Mouse (Mus musculus) CH12.LX (cell line): ENCODE data around the gene Slc45a1.

ENCODE experiments used
- CTCF ChIP-seq, 2 experiments: IDR thresholded peaks in 1 of 2; conservative IDR thresholded peaks in 1 of 2; 2 replicates each; pipeline ENCODE4 v1.5.1; 2011 to 2012; ENCODE audit warnings: low read depth in 2 of 2, low read length in 2 of 2, improper control_type of control experiment in 1 of 2, inconsistent platforms in 1 of 2, mild to moderate bottlenecking in 1 of 2, moderate library complexity in 1 of 2
- ETS1 ChIP-seq: conservative IDR thresholded peaks from 2 replicates; pipeline ENCODE4 v1.6.1; 2012; ENCODE audit warnings: low read depth, mild to moderate bottlenecking, inconsistent platforms, low read length, improper control_type of control experiment, moderate library complexity
- GABPA ChIP-seq: IDR thresholded peaks from 2 replicates; pipeline ENCODE4 v1.6.1; 2012; ENCODE audit warnings: low read depth, low read length, improper control_type of control experiment, inconsistent platforms; ENCODE audit not compliant: insufficient replicate concordance
- HCFC1 ChIP-seq: IDR thresholded peaks from 2 replicates; pipeline ENCODE4 v1.6.1; 2012; ENCODE audit warnings: low read depth, mild to moderate bottlenecking, inconsistent platforms, low read length, improper control_type of control experiment
- POLR2A ChIP-seq: IDR thresholded peaks from 2 replicates; pipeline ENCODE4 v1.6.1; 2011; ENCODE audit warnings: low read depth, mild to moderate bottlenecking, improper control_type of control experiment, low read length
- UBTF ChIP-seq: IDR thresholded peaks from 2 replicates; pipeline ENCODE4 v1.6.1; 2012; ENCODE audit warnings: low read depth, mild to moderate bottlenecking, inconsistent platforms, low read length, improper control_type of control experiment, moderate library complexity
- ZC3H11A ChIP-seq: IDR thresholded peaks from 2 replicates; pipeline ENCODE4 v1.6.1; 2012; ENCODE audit warnings: low read depth, mild to moderate bottlenecking, inconsistent platforms, low read length, improper control_type of control experiment

DNA sequence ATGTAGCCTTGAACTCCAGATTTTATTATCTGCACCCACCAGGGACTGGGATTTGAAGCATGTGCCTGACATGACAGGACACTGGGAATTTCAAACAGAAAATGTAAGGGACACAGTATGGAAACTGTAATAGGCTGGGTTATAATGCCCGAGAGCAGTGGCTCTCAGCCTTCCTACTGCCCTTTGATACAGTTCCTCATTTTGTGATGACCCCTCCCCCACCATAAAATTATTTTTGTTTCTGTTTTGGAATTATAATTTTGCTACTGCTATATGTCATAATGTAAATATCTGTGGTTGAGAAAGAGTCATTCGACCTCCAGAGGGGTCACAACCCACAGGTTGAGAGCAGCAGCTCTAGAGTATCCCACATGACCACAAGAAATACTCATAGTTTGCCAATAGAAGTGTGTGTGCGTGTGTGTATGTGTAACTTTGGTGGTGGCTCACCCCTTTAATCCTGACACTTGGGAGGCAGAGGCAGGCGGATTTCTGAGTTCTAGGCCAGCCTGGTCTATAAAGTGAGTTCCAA, 57.6 kb downstream of the Slc45a1 start:
- no peak for TF ChIP-seq GABPA
- no peak for TF ChIP-seq CTCF (conservative IDR thresholded peaks at IDR 0.05 in 1 of 2, IDR thresholded peaks at IDR 0.05 in 1 of 2; ENCODE audit: low read depth in 2 of 2, low read length in 2 of 2)
- no peak for TF ChIP-seq ZC3H11A
- TF ChIP-seq HCFC1 = no peak
- no peak for TF ChIP-seq UBTF
- no peak for TF ChIP-seq ETS1
- TF ChIP-seq POLR2A = no peak
